Mouse (Mus musculus) heart, postnatal 4 days (tissue): ENCODE measurements around the gene Serpina16. TPM values are rescaled to one million over a fixed set of nuclear protein-coding genes. Genes with fewer than 3 reads are reported as not detected.
"Not testable (repeated sequence)": the region's sequence is repeated elsewhere in the genome, so short reads cannot be mapped to it uniquely, and the experiment has no call there.

Experiments
- DNase-seq: peaks from one replicate; pipeline ENCODE4 v3.0.0; 2021
- total RNA-seq, 2 experiments: library from RNA; stranded (reverse); gene quantifications; 2 replicates each; pipeline ENCODE4 v1.2.3; 2021

Gene Serpina16
- not detected for total RNA-seq

DNA sequence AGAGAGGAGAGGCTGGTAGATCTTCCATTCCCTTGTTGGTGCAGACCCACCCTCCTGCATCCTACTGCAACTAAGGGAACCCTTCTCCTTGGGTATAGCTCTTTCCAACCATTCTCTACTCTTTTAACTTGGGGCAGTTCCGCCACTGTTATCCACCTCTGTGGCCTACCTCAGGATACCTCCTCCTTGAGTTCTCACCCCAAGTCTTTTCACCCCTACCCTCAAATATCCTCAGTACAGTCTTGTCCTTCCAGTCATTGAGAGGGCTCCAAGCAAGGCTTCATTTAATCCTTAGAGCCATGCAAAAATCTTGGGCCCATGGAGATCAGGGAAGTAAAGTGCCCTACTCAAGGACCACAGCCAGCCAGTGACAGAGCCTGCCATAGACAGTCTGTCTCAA lies at the start of gene Serpina16:
Gene Serpina16 (minus strand): TSS at position 101 of the 400 bp plus-strand sequence.
- DNase-seq = no peak

DNA sequence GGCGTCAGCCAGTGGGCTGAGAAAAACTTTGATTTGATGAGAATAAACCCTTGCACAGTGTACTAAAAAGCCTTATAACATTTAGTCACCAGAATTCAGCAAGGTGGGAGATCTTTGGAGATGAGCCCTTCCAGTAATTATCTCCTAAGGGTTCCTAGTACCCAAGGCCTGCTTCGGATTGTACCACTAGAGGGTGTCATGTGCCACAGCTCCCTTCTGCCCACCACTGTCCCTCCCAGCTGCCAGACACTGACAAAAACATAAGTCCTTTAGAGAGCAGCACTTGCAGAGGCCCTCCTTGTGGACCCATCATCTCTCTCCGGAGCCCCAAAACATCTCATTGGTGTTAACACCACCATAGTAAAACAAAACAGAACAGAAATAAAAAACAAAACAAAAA lies 35.6 kb upstream of the Serpina16 start:
- DNase-seq = no peak

DNA sequence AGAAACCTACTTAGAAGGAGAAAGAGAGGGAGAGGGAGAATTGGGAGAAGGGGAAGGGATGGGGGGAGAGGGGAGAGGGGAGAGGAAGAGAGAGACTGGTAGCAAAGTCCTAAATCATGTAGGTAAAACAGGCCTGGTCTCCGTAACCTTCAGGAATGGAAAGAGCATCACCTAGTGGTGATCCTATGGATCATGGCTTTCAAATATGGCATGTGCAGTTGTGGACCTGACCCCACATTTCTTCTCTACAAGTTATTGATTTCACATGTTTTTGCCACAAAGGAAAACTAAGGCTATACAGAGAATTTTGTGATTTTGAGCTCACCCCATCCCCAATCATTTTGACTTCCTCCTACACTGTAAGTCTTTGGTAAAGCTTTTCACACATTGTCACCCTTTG lies 34.5 kb upstream of the Serpina16 start:
- no peak for DNase-seq

DNA sequence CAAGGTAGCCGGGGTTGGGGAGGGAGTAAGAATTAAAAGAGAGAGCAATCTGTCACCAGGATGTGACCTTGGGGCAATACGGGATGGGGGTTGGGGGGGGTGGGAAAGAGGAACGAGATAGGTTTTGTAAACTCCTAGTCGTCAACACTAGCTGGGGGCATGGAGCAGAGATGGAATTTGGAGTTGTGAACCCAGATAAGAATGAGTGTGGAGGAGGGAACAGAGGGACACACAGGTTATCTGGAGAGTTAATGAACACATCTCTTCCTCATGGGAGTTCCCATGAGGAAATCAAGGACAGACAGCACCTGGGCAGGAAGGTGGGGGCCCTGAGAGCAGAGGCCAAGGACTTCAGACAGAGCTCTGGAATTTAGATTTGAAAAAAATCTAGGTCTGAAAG lies 30.2 kb upstream of the Serpina16 start:
- DNase-seq = no peak

DNA sequence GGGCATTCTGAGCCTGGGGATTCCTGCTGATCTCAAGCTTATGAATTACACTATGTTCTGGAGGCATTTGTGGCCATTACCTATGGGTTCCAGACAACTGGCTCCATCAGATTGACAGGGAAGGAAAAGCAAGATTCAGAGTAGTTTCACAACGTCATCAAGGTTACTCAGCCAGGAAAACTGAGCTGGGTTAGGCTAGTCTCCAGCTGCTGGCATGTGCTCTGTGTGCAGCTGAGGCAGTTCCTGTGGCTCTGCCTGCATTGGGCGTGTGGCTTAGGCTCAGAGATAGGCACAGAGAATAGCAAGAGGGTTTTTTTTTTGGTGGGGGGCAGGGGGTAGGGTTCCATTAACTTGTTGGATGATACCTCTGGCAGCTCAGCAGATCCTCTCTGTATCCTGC lies 29.6 kb upstream of the Serpina16 start:
- DNase-seq = no peak

DNA sequence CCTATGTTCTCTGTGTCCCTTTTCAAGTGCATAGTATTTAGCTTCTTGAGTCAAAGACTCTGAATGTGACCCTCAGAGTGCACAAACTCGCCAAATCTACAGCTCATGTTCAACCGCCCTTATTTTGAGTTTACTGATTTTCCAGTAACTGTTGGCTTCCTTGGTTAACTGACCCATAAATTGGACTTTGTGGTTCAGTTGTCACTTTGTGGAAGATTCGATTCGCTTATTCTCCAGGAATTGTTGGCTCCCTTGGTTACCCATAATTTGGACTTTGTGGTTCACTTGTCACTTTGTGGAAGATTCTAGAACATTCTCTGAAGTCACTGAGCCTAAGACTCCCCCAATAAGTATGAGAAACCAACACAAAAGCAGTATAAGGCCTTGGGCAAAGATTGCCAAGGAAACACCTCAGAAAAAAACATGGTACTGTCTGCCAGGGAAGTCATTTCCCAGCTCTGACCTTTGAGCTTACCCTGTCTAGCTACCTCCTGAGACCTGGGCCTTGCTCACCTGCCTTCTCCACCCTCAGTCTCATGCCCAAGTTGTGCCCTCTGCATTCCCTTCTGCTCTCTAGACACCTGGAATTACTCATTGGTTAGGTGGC lies 24.3 kb upstream of the Serpina16 start:
- no peak for DNase-seq

DNA sequence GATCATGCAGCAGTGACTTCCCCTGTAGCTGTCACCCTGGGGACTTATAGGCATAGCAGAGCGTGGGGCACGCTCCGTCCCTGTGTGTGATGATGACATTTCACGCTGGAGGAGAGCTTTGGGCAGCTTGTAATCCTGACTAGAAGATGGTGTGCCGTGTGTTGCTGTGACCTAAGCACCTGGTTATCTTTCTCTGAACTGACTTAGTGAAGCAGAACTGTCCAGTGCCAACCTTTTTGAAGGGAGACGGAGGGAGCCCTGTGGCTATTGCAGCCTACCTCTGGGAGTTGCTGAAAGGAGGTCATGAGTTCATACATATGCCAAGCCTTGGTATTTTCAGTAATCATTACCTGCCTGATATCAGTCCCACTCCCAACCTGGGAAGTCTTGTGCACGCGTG lies 19.5 kb upstream of the Serpina16 start, which contains the start of gene Serpina1f:
Gene Serpina1f (minus strand): TSS at position 101 of the 400 bp plus-strand sequence.
- no peak for DNase-seq

DNA sequence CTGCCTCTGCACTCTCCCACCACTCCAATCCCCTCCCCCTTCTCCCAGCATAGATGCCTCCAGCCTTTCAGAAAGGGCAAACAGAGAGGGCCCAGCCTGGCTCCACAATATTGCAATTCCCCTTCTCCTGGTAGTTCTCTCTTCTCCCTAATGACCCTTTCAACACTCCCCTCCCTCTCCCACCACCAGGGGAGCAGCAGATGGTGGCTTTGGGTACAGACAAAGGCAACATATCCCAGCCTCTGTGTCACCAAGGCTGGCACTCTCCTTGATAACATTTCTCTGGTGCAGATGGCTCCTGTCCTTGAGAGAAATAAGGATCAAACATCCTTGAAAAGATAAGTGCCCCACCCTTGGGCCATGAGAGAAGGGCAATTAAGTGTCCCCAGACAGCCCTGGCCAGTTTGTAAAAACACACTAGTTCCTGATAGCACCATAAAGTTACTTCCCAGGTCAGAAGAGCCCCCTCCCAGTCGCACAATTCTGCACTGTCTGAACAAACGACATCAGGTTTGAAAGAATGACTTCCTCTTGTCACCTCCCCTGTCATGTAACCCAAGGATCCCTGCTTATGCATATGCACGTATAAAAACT lies 12.4 kb upstream of the Serpina16 start:
- no peak for DNase-seq

DNA sequence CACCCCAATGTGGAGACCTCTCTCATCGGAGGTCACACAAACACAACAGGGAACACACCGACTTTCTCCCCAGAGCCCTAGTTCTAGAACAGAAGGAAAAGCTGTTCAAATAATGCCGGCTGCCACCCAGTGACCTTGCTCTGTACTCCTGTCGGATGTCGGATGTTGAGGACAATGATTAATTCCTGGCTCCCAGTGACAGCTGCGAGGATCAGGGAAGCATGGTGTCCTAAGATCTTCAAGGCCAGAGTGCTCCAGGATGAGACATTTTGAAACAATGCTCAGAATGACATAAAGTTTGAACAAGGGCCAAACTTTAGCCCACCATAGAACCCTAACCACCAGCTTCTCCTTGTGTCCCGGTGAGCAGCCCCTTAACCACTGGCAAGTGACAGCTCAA lies 11.1 kb upstream of the Serpina16 start:
- DNase-seq = no peak

DNA sequence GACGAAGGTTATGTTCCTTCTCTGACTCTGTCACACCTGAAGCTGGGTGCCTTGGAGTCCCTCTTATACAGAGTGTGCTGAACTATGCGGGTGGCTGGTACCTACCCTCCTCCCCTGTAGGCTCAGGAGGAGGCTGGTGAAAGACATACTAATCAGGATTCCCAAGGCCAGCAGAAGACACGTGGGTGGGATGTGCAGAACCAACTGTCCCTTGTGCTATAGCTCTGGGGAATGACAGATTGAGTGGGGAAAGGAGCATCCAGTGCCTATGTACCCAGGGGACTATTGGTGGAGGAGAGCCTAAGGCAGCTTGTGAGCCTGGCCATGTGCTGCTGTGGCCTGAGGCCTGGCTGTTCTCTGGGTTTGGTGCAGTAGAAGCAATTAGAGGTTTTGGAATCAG lies 10.1 kb upstream of the Serpina16 start:
- no peak for DNase-seq

DNA sequence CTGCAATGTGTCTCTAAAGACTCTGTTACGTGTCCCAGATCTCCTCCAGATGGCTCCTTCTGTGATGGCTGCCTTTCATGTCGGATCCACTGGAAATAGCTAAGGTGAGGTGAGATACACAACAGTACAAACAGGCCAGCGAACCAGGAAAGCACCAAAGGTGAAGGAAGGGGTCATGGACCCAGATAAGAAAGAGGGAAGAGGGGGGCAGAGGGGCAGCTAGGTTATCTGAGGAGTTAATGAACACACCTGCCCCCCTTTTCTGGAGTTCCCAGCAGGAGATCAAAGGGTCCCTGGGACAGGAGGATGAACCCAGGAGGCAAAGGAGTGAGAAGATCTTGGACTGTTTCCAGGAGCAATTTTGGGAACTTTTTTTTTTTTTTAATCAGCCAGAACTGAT lies 9.4 kb upstream of the Serpina16 start:
- DNase-seq = no peak

DNA sequence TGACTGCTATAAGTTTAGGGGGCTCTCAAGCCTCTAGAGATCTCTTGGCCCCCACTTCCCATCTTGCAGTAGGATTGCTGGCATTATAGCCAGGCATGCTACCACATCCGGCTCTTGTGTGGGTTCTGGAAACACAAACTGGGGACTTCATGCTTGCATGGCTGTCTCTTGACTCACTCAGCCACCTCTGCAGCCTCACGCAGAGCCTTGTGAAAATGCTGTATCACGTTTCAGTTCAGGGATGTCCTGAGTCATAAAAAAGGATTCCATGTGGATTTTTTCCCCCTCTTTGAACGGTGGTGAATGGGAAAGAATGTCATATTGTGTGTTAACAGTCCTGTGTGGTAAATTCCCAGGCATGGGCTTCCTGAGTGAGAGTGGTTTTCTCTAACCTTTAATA lies 7.8 kb upstream of the Serpina16 start:
- no peak for DNase-seq

DNA sequence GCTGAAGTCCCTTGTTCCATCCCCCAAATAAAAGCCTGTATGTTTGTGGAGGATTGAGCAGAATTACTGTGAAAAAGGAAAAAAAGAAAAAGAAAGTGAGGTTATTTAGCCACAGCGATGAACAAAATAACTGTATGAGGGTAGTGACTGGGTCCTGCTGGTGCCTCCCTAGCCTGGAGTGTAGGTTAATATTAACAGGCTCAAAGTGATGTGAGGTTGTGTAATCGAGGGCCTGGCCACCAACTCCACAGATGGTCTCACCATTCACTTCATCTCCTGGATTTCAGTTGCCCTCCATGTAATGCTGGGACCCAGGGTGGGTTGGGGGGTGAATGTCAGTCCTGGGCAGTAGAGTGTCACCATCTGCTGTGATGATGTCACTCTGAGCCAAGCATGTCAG lies 5.8 kb upstream of the Serpina16 start:
- no peak for DNase-seq

DNA sequence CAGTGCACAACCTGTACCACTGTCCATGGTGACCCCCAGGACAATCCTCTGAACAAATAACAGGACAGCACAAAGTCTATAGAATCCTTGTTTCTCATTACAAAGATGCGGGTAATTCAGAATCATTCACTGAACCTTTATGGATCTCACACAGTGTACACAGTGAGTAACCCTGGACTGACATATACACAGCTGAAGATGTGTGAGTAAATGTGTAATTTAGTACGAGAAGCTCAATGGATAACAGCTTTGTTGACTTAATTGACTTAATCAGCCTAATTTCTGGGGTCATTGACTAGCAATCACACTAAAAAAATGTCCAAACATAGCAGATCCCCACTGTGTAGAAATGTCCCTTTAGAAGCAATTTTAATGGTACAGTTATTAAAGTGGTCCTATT lies 5.2 kb upstream of the Serpina16 start:
- DNase-seq = no peak

DNA sequence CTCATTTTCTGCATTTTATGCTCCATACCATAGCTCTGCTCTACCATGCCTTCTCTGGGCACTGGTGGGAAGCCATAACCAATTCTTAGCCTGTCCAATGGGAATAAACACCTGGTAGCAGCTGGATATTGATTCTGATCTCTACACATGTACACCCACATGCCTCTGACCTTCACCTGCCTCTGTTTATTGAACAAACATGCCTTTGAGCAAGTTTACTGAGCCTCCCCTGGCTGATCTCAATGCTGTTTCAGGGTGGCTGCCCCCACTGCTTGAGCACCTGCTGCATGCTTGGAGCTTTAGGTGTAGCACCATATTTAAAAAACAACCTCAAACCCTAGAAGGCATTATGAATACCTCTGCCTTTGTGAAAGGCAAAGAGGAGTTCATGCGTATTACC lies 3.9 kb upstream of the Serpina16 start:
- DNase-seq = not testable (repeated sequence)

DNA sequence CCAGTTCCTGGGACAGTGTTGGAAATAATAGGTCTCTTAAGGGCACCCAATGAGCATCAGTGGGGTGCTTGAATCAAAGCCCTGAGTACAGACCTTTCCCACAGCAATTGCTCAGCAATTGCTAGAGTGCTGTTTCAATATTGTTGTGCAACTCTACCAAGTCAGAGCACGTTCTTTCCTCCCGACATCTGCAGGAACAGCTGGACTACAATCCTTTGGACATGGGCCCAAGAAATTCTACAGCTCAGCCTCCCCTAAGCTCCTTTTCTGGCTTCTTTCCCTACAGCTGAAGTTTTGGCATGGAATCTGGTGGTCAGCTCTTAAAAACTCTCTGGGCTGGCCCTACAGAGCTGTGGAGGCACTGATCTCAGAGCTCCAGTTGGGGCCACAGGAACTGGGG lies 2.8 kb downstream of the Serpina16 start:
- peak; percentile 61 for DNase-seq

DNA sequence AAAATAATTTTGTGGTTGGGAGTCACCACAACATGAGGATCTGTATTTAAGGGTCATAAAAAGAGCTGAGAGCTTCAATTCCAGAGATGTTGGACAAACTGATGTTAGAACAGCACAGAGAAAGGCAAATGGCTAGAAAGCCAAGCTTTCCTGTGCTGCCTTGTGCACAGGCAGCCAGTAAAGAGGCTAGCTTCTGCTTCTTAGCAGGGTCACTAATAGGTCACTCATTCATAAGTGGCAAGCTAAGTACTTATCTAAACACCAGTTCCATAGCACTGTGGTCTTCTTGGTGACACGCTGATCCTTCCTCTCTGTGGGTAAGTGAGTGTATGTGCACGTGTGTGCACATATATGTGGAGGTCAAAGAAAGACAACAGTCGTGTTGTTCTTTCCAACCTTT lies 4.5 kb downstream of the Serpina16 start:
- DNase-seq = no peak

DNA sequence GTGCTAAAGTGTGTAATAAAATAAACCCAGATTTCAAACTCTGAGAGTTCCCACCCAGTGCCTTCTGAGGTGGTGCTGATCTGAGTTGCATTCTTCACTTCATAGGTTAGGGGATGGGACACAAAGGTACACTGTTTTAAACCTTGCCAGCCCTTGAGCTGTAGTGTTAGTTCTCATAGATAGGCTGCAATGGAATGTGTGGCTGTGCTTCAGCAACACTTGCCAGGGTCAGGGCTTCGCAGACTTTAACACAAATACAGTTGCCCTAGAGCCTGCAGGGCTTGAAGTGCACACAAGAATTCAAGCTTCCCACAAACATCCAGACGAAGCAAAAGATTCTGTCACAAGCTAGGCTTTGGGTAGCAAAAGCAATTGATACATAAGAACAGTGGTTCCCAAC lies 5.0 kb downstream of the Serpina16 start:
- no peak for DNase-seq

DNA sequence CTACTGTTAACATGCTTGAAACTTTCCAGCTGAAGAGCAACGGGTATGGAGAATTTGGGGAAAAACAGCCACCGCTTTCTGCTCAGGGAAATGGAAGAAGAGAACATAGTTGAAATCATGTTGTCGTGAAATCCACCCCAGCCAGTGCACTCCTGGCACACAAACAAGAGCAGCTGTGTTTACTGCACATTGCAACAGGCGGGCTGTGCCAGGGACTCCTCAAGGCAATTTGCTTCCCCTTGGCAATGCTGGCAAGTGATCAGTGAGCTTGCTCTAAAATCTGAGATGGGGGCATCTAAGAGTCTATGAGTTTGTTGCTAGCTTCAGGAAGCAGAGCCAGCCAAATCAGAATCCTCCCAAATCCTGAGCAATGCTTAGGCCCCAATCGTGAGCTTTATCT lies 5.6 kb downstream of the Serpina16 start:
- DNase-seq = no peak

DNA sequence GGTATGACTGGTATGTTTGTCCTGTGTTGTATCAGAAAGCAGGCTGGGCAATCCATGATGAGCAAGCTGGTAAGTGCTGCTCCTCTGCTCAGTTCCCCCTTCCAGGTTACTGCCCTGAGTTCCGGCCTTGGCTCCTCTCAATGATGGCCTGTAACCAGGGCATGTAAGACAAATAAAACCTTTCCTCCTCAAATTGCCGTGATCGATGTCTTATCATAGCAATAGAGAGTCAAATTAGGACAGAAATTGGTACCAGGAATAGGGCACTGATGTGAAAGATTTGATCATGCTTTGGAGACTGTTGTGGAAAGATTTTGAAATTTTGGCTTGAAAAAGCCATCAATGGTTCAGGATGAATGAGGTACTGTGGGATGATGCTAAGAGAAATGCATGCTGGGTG lies 10.7 kb downstream of the Serpina16 start:
- DNase-seq = no peak

DNA sequence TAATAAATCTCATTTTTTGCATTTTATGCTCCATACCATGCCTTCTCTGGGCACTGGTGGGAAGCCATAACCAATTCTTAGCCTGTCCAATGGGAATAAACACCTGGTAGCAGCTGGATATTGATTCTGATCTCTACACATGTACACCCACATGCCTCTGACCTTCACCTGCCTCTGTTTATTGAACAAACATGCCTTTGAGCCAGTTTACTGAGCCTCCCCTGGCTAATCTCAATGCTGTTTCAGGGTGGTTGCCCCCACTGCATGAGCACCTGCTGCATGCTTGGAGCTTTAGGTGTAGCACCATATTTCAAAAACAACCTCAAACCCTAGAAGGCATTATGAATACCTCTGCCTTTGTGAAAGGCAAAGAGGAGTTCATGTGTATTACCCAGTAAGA lies 13.9 kb downstream of the Serpina16 start:
- not testable (repeated sequence) for DNase-seq

DNA sequence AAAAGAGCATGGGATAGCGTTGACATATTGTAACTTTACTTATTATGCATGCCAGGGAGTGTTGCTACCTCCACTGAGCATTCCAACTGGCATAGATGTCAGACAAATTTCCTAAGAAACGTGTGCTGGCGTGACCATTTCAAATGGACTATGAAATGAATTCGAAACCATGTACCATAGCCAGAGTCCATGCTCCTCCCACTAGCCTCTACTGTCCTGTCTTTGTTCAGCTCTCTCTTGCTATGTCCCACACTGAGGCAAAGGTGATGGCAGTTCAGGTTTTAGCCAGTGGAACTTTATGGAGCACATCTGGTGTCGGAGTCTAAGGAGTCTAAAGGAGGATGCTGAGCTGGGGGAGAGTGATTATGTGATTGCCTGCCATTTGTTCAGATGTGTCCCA lies 15.9 kb downstream of the Serpina16 start:
- no peak for DNase-seq

DNA sequence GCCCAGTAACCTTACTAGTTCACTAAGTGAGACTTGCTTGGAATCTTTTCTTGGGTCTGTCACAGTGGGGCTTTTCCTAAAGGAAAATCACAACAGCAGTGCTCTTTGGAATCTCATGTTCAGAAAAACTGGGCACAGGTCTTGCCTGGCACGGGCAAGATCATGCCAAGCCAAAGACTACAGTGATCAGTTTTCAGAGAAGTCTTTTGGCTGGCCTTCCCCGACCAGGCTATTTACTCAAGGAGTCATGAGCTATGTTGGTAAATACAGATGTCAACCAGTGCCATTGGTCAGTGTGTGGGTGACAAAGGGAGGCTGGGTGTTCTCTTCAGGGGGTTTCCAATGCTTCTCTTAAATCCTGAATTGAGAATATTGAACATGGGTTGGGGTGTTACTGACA lies 16.8 kb downstream of the Serpina16 start:
- DNase-seq = no peak

DNA sequence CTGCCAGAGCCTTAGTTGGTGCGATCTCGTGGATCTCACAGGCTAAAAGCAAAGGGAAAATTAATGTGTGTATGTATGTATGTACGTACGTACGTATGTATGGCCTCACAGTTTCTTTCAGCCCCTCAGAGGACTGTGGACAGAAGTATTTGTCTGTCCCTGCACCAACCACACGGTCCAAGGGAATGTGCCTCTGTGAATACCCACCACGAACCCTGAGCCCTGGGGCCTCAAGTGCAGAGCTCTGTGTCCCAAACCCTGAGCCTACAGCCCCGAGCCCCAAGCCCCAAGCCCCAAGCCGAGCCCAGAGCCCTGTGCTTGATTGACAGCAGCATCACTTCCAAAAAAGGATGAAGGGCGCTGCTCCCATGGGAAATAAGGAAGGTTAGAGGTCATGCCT lies 17.9 kb downstream of the Serpina16 start:
- no peak for DNase-seq
